Mouse (Mus musculus) stomach, embryonic 16.5 days (tissue): ENCODE measurements at regions not wholly inside any gene's neighbourhood (a gene's known extent, or its start where the extent isn't known, plus 50 kb on each side); places are given as distances from the start of the nearest gene placed in this dataset.

Experiments
- ATAC-seq: fragments of 200-750 bp; cut with Nextera tagmentation; 2 replicates; pipeline ENCODE4 v1.8.0; 2017; ENCODE audit warnings: moderate number of reproducible peaks, moderate TSS enrichment; ENCODE audit not compliant: insufficient read depth, low FRiP score
- H3K27ac ChIP-seq: fragments of 300-500 bp; sonication (generic); 2 replicates; pipeline ENCODE4 v1.5.1; 2014; ENCODE audit warnings: low read length
- H3K27me3 ChIP-seq: fragments of 300-500 bp; sonication (generic); 2 replicates; pipeline ENCODE4 v1.6.1; 2014; ENCODE audit warnings: low read length, control low read depth, mixed read lengths; ENCODE audit not compliant: control insufficient read depth, insufficient read depth
- H3K36me3 ChIP-seq: fragments of 300-500 bp; sonication (generic); 2 replicates; pipeline ENCODE4 v1.6.1; 2014; ENCODE audit warnings: low read length; ENCODE audit not compliant: control insufficient read depth, insufficient read depth
- H3K4me1 ChIP-seq: fragments of 300-500 bp; sonication (generic); 2 replicates; pipeline ENCODE4 v1.6.1; 2014; ENCODE audit warnings: low read length, control low read depth, mixed read lengths; ENCODE audit not compliant: control insufficient read depth, insufficient read depth
- H3K4me2 ChIP-seq: fragments of 300-500 bp; sonication (generic); 2 replicates; pipeline ENCODE4 v1.6.1; 2014; ENCODE audit warnings: low read depth, low read length, mixed read lengths
- H3K4me3 ChIP-seq: fragments of 300-500 bp; sonication (generic); replicated peaks from 2 replicates; pipeline ENCODE4 v1.5.1; 2014; ENCODE audit warnings: mild to moderate bottlenecking, low read length
- H3K9ac ChIP-seq: fragments of 300-500 bp; sonication (generic); 2 replicates; pipeline ENCODE4 v1.6.1; 2014; ENCODE audit warnings: low read length
- H3K9me3 ChIP-seq: fragments of 300-500 bp; sonication (generic); replicated peaks from 2 replicates; pipeline ENCODE4 v1.6.1; 2016; ENCODE audit warnings: low read length, control low read depth; ENCODE audit not compliant: control insufficient read depth
- WGBS: fragments of 180-500 bp; shearing (Covaris S2); extraction: QIAGEN DNeasy Blood & Tissue Kit; methylation state at CpG from one replicate; pipeline ENCODE4 v1.1.7; 2014; 5-methylcytosine and 5-hydroxymethylcytosine counted together

GRCm38 (mm10) chr19:37790281-37791073, 92.9 kb downstream of the Cyp26a1 start:
- WGBS: 60% methylated on average over 24 of the region's 24 CpGs
- no peak for ATAC-seq
- no peaks in the 10 kb centered on the region for H3K9me3 ChIP-seq
- H3K9ac ChIP-seq: no peak overlapping the region
- H3K27me3 ChIP-seq: no peaks in the 10 kb centered on the region
- no peak overlapping the region for H3K4me3 ChIP-seq
- H3K4me2 ChIP-seq: no peak overlapping the region
- H3K27ac ChIP-seq: no peak overlapping the region
- no peaks in the 10 kb centered on the region for H3K36me3 ChIP-seq
- no peaks in the 10 kb centered on the region for H3K4me1 ChIP-seq

GRCm38 (mm10) chr19:37793176-37793575, 95.6 kb downstream of the Cyp26a1 start:
- Histone ChIP-seq H3K4me2 (no peak overlapping the region), H3K9ac (no peak overlapping the region), H3K9me3 (no peaks in the 10 kb centered on the region), H3K27me3 (no peaks in the 10 kb centered on the region), H3K4me3 (no peak overlapping the region), H3K4me1 (no peaks in the 10 kb centered on the region), H3K36me3 (no peaks in the 10 kb centered on the region), H3K27ac (no peak overlapping the region)
- WGBS: 84% methylated on average over 9 of the region's 9 CpGs
- no peak for ATAC-seq

GRCm38 (mm10) chr19:37795552-37796343, 98.2 kb downstream of the Cyp26a1 start:
- no peak overlapping the region for H3K9ac ChIP-seq
- 79% methylated on average over 18 of the region's 18 CpGs for WGBS
- no peaks in the 10 kb centered on the region for H3K9me3 ChIP-seq
- H3K4me3 ChIP-seq: no peak overlapping the region
- H3K27me3 ChIP-seq: no peaks in the 10 kb centered on the region
- H3K36me3 ChIP-seq: no peaks in the 10 kb centered on the region
- peak; percentile 33; the same call in 1 of the 2 replicates for ATAC-seq
- no peak overlapping the region for H3K27ac ChIP-seq
- H3K4me2 ChIP-seq: no peak overlapping the region
- H3K4me1 ChIP-seq: no peaks in the 10 kb centered on the region

GRCm38 (mm10) chr19:37800161-37800660, 102.6 kb downstream of the Cyp26a1 start:
- Histone ChIP-seq H3K27ac (no peak overlapping the region), H3K9ac (no peak overlapping the region), H3K4me2 (no peak overlapping the region), H3K36me3 (no peaks in the 10 kb centered on the region), H3K4me1 (no peaks in the 10 kb centered on the region), H3K9me3 (no peaks in the 10 kb centered on the region), H3K4me3 (no peak overlapping the region), H3K27me3 (no peaks in the 10 kb centered on the region)
- ATAC-seq: no peak
- WGBS: 74% methylated on average over 3 of the region's 3 CpGs

GRCm38 (mm10) chr19:37809666-37810065, 112.1 kb downstream of the Cyp26a1 start:
- H3K36me3 ChIP-seq: no peaks in the 10 kb centered on the region
- H3K4me1 ChIP-seq: peaks cover 7% of the 10 kb centered on the region; the same call in 1 of the 2 replicates
- no peak overlapping the region for H3K27ac ChIP-seq
- no peak for ATAC-seq
- WGBS: 86% methylated on average over 11 of the region's 11 CpGs
- no peak overlapping the region for H3K9ac ChIP-seq
- no peak overlapping the region for H3K4me3 ChIP-seq
- no peak overlapping the region for H3K4me2 ChIP-seq
- H3K9me3 ChIP-seq: no peaks in the 10 kb centered on the region
- no peaks in the 10 kb centered on the region for H3K27me3 ChIP-seq

GRCm38 (mm10) chr19:37814089-37815073, 116.8 kb downstream of the Cyp26a1 start:
- H3K27ac ChIP-seq: no peak overlapping the region
- ATAC-seq: no peak
- no peaks in the 10 kb centered on the region for H3K9me3 ChIP-seq
- 16% methylated on average over 19 of the region's 19 CpGs for WGBS
- peak overlapping the region; percentile 37 for H3K4me2 ChIP-seq
- peaks cover 9% of the 10 kb centered on the region; the same call in 1 of the 2 replicates for H3K4me1 ChIP-seq
- H3K36me3 ChIP-seq: no peaks in the 10 kb centered on the region
- H3K9ac ChIP-seq: peak overlapping the region; percentile 16; the same call in 1 of the 2 replicates
- no peaks in the 10 kb centered on the region for H3K27me3 ChIP-seq
- peak overlapping the region; percentile 13 for H3K4me3 ChIP-seq

GRCm38 (mm10) chr19:37815627-37816026, 118.0 kb downstream of the Cyp26a1 start:
- H3K27me3 ChIP-seq: no peaks in the 10 kb centered on the region
- no peak for ATAC-seq
- WGBS: 89% methylated on average over 2 of the region's 2 CpGs
- H3K4me1 ChIP-seq: peaks cover 9% of the 10 kb centered on the region; the same call in 1 of the 2 replicates
- no peak overlapping the region for H3K4me3 ChIP-seq
- H3K9ac ChIP-seq: no peak overlapping the region
- no peaks in the 10 kb centered on the region for H3K9me3 ChIP-seq
- no peaks in the 10 kb centered on the region for H3K36me3 ChIP-seq
- H3K27ac ChIP-seq: no peak overlapping the region
- H3K4me2 ChIP-seq: no peak overlapping the region

- no peaks in the 10 kb centered on the region for H3K9me3 ChIP-seq
- no peaks in the 10 kb centered on the region for H3K27me3 ChIP-seq
- H3K4me1 ChIP-seq: no peaks in the 10 kb centered on the region
- 53% methylated on average over 3 of the region's 3 CpGs for WGBS
- no peak overlapping the region for H3K27ac ChIP-seq
- ATAC-seq: no peak
- no peak overlapping the region for H3K4me2 ChIP-seq
- H3K4me3 ChIP-seq: no peak overlapping the region
- H3K36me3 ChIP-seq: no peaks in the 10 kb centered on the region
- no peak overlapping the region for H3K9ac ChIP-seq
These were observed 123.6 kb downstream of the Cyp26a1 start for GRCm38 (mm10) chr19:37821243-37821642.
